Mouse (Mus musculus): ENCODE measurements around the gene Klhdc9. TPM values are rescaled to one million over a fixed set of nuclear protein-coding genes. Genes with fewer than 3 reads are reported as not detected.
A peak's percentile ranks its signal among the peaks of the same experiment; 100 is the strongest.

Gene Klhdc9
- polyA plus RNA-seq, 1 experiment from 2014 or later: 2.6 TPM

GRCm38 (mm10) chr1:171349210-171349609, 11.4 kb downstream of the Klhdc9 start:
- 0 out of 2 replicates have a peak, but pooled peaks cover 6% of the 10 kb centered on the region for H3K9me3 ChIP-seq (replicated peaks)
- H3K4me2 ChIP-seq: no peak overlapping the region
- H3K4me1 ChIP-seq: peaks cover 21% of the 10 kb centered on the region
- no peak for ATAC-seq (replicated peaks; ENCODE audit: low FRiP score)
- H3K9ac ChIP-seq: no peak overlapping the region
- no peaks in the 10 kb centered on the region for H3K27me3 ChIP-seq
- H3K36me3 ChIP-seq: no peaks in the 10 kb centered on the region
- H3K27ac ChIP-seq: no peak overlapping the region
- no peak overlapping the region for H3K4me3 ChIP-seq (replicated peaks)
- 85% methylated on average over 2 of the region's 2 CpGs for WGBS

DNA sequence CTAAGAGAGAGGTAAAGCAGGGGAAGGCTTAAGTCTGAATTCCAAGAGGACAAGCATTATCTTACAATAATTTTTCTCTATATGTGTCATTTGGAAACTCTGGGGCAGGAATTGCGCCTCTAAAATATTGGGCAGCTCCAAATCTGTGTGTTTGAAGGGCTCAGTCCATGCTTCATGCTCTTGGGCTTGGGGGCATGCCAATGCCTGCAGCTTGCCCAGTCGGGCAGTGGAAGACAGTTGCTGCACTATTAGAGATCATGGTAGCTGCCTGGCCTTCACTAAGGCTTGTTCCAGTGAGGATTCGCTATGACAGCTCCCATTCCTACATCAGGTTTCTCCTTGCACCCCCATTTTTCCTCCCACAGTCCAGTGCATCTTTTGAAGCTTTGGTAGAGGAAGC, 11.9 kb downstream of the Klhdc9 start:
- H3K9ac ChIP-seq: no peak overlapping the region
- 93% methylated on average over 3 of the region's 3 CpGs for WGBS
- H3K27ac ChIP-seq: no peak overlapping the region
- no peaks in the 10 kb centered on the region for H3K27me3 ChIP-seq
- H3K4me1 ChIP-seq: peaks cover 26% of the 10 kb centered on the region
- ATAC-seq (replicated peaks; ENCODE audit: low FRiP score): no peak
- no peak overlapping the region for H3K4me2 ChIP-seq
- 0 out of 2 replicates have a peak, but pooled peaks cover 7% of the 10 kb centered on the region for H3K9me3 ChIP-seq (replicated peaks)
- no peak overlapping the region for H3K4me3 ChIP-seq (replicated peaks)
- no peaks in the 10 kb centered on the region for H3K36me3 ChIP-seq

- under 1% methylated on average over 14 of the region's 14 CpGs for WGBS
- peak overlapping the region; percentile 88 for H3K27ac ChIP-seq
- H3K27me3 ChIP-seq: no peaks in the 10 kb centered on the region
- H3K4me3 ChIP-seq (replicated peaks): peak overlapping the region; percentile 94
- H3K4me1 ChIP-seq: peaks cover 22% of the 10 kb centered on the region
- H3K9ac ChIP-seq: peak overlapping the region; percentile 78
- H3K4me2 ChIP-seq: peak overlapping the region; percentile 86
- 0 out of 2 replicates have a peak, but pooled peaks cover 7% of the 10 kb centered on the region for H3K9me3 ChIP-seq (replicated peaks)
- peaks cover 25% of the 10 kb centered on the region for H3K36me3 ChIP-seq
- ATAC-seq (replicated peaks; ENCODE audit: low FRiP score): 0 out of 2 replicates have a peak, but pooled peaks have one; percentile 6
These were observed 14.5 kb downstream of the Klhdc9 start for GRCm38 (mm10) chr1:171346095-171346450.

GRCm38 (mm10) chr1:171345225-171346094, 15.1 kb downstream of the Klhdc9 start, which contains the start of the genes Nit1 and Pfdn2:
TSS of gene Nit1 (minus strand) at chr1:171345646.
TSS of gene Pfdn2 (plus strand) at chr1:171345670.
- H3K9ac ChIP-seq: peak within 1 kb of the TSS; percentile 78
- H3K4me1 ChIP-seq: peaks cover 22% of the 10 kb centered on the region
- peak within 1 kb of the TSS; percentile 88 for H3K27ac ChIP-seq
- H3K9me3 ChIP-seq (replicated peaks): 0 out of 2 replicates have a peak, but pooled peaks cover 7% of the 10 kb centered on the region
- WGBS: under 1% methylated on average over 53 of the region's 53 CpGs
- ATAC-seq (replicated peaks; ENCODE audit: low FRiP score): peak; percentile 92
- no peaks in the 10 kb centered on the region for H3K27me3 ChIP-seq
- H3K4me3 ChIP-seq (replicated peaks): peak within 1 kb of the TSS; percentile 94
- peak within 1 kb of the TSS; percentile 86 for H3K4me2 ChIP-seq
- H3K36me3 ChIP-seq: peaks cover 31% of the 10 kb centered on the region

- Histone ChIP-seq H3K4me2 (peak overlapping the region; percentile 86), H3K27ac (peak overlapping the region; percentile 88; the same call in 1 of the 2 replicates), H3K9ac (peak overlapping the region; percentile 78), H3K36me3 (peaks cover 39% of the 10 kb centered on the region), H3K4me3 (replicated peaks) (peak overlapping the region; percentile 94), H3K9me3 (replicated peaks) (0 out of 2 replicates have a peak, but pooled peaks cover 7% of the 10 kb centered on the region), H3K27me3 (no peaks in the 10 kb centered on the region), H3K4me1 (peaks cover 22% of the 10 kb centered on the region)
- 0 out of 2 replicates have a peak, but pooled peaks have one; percentile 6 for ATAC-seq (replicated peaks; ENCODE audit: low FRiP score)
- 77% methylated on average over 9 of the region's 9 CpGs for WGBS
These were observed 15.9 kb downstream of the Klhdc9 start for GRCm38 (mm10) chr1:171344715-171345114.

DNA sequence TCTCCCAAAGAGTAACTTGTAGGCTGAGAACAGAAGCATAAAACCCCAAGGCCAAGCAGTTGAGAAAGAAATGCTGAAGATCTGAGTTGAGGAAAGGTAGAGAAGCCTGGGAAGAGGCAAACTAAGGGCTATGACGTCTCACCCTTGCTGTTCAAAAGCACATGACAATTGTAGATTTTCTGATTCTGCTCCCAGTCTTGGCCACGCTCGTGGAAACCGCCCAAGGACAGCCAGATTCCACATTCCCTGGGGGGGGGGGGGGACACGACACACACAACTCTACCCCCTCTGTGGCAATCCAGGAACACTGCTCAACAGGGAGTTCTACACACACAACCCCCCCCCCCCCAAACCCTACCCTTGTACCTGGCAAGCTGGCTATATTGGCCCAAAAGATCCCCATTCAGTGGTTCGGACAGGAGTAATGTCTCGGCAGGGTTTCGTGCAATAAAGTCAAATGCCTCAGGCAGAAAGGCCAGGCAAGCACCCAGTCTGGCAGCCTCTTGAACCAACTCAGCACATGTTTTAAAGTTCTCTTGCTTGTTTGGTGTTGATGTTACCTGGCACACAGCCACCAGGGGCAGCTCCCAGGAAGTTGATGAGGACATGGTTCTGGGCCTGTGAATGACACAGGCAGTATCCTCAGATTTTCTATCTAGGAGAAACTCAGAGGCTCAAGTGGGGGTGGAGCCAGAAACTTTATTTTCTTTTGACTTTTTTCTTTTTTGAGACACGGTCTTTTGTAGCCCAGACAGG, 16.5 kb downstream of the Klhdc9 start:
- H3K27ac ChIP-seq: no peak overlapping the region
- H3K9ac ChIP-seq: 0 out of 2 replicates have a peak overlapping the region, but pooled peaks have one; percentile 78
- 0 out of 2 replicates have a peak, but pooled peaks cover 7% of the 10 kb centered on the region for H3K9me3 ChIP-seq (replicated peaks)
- peak; percentile 8; the same call in 1 of the 2 replicates for ATAC-seq (replicated peaks; ENCODE audit: low FRiP score)
- WGBS: 78% methylated on average over 8 of the region's 9 CpGs
- H3K4me3 ChIP-seq (replicated peaks): peak overlapping the region; percentile 94
- no peaks in the 10 kb centered on the region for H3K27me3 ChIP-seq
- H3K4me2 ChIP-seq: peak overlapping the region; percentile 86
- H3K36me3 ChIP-seq: peaks cover 45% of the 10 kb centered on the region
- peaks cover 22% of the 10 kb centered on the region for H3K4me1 ChIP-seq

- H3K9ac ChIP-seq: no peak overlapping the region
- ATAC-seq (replicated peaks; ENCODE audit: low FRiP score): no peak
- WGBS: 89% methylated on average over 16 of the region's 16 CpGs
These were observed 18.1 kb downstream of the Klhdc9 start for GRCm38 (mm10) chr1:171342262-171343207.

GRCm38 (mm10) chr1:171330216-171330560, 30.4 kb downstream of the Klhdc9 start:
- no peaks in the 10 kb centered on the region for H3K27me3 ChIP-seq
- peak overlapping the region; percentile 77 for H3K4me2 ChIP-seq
- H3K27ac ChIP-seq: peak overlapping the region; percentile 100
- H3K4me3 ChIP-seq (replicated peaks): peak overlapping the region; percentile 91
- H3K36me3 ChIP-seq: peaks cover 18% of the 10 kb centered on the region
- H3K9me3 ChIP-seq (replicated peaks): no peaks in the 10 kb centered on the region
- H3K9ac ChIP-seq: peak overlapping the region; percentile 99
- H3K4me1 ChIP-seq: peaks cover 41% of the 10 kb centered on the region
- no peak; the same call in 1 of the 2 replicates for ATAC-seq (replicated peaks; ENCODE audit: low FRiP score)
- WGBS: 0% methylated on average over 4 of the region's 4 CpGs

More at GRCm38 (mm10) chr1:171342262-171343207, 18.1 kb downstream of the Klhdc9 start:
- H3K9me3 ChIP-seq (replicated peaks): 0 out of 2 replicates have a peak, but pooled peaks cover 7% of the 10 kb centered on the region
- H3K4me2 ChIP-seq: no peak overlapping the region
- H3K27me3 ChIP-seq: no peaks in the 10 kb centered on the region
- H3K4me3 ChIP-seq (replicated peaks): no peak overlapping the region
- H3K27ac ChIP-seq: peak overlapping the region; percentile 46; the same call in 1 of the 2 replicates
- peaks cover 22% of the 10 kb centered on the region for H3K4me1 ChIP-seq
- H3K36me3 ChIP-seq: peaks cover 61% of the 10 kb centered on the region

- WGBS: 2% methylated on average over 58 of the region's 61 CpGs
- peaks cover 23% of the 10 kb centered on the region for H3K36me3 ChIP-seq
- peak overlapping the region; percentile 100 for H3K27ac ChIP-seq
- H3K9ac ChIP-seq: peak overlapping the region; percentile 99
- peak overlapping the region; percentile 91 for H3K4me3 ChIP-seq (replicated peaks)
- peak; percentile 93 for ATAC-seq (replicated peaks; ENCODE audit: low FRiP score)
- peaks cover 41% of the 10 kb centered on the region for H3K4me1 ChIP-seq
- peak overlapping the region; percentile 77 for H3K4me2 ChIP-seq
- no peaks in the 10 kb centered on the region for H3K27me3 ChIP-seq
- H3K9me3 ChIP-seq (replicated peaks): no peaks in the 10 kb centered on the region
These were observed 31.0 kb downstream of the Klhdc9 start for GRCm38 (mm10) chr1:171329433-171330215.

DNA sequence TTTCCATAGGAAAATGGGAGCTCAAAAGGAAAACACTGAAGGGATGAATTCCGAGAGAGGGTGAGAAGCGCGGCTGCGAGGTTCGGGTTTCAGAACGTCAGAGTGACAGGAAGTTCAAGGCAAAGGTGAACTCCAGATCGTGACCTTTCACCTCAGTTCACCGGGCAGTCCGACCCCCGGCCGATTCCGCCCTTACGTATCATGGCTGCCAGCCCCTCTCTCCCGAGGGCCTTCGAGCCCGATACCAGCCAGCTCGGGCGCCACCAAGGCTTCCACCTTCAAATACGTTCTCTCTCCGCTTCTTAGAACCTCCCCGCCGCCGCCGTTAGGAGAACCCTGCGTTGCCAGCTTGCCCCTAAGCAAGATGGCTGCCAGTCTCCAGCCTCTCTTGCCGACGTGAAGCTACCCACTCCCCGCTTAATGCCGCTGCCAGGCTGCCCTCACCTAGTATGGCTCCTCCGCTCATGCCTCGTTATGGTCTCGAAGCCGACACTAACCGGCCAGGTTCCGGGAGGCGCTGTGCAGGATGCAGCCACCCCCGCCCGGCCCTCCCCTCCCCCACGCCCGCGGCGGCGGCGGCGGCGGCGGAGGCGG, 31.7 kb downstream of the Klhdc9 start, which contains the start of gene Dedd:
Dedd (plus strand) TSS at position 307 of the 594 bp plus-strand sequence.
- Histone ChIP-seq H3K36me3 (peaks cover 21% of the 10 kb centered on the region; the same call in 1 of the 2 replicates), H3K9me3 (replicated peaks) (no peaks in the 10 kb centered on the region), H3K27ac (peak within 1 kb of the TSS; percentile 100), H3K27me3 (no peaks in the 10 kb centered on the region), H3K4me3 (replicated peaks) (peak within 1 kb of the TSS; percentile 91), H3K9ac (peak within 1 kb of the TSS; percentile 99), H3K4me2 (peak within 1 kb of the TSS; percentile 77), H3K4me1 (peaks cover 41% of the 10 kb centered on the region)
- under 1% methylated on average over 40 of the region's 48 CpGs for WGBS
- ATAC-seq (replicated peaks; ENCODE audit: low FRiP score): peak; percentile 93
